Mouse (Mus musculus): ENCODE data around the gene Clip1. TPM values are rescaled to one million over a fixed set of nuclear protein-coding genes. Genes with fewer than 3 reads are reported as not detected.

The Clip1 gene
- polyA plus RNA-seq, 1 experiment, result 96.1 TPM

- H3K36me3 ChIP-seq (ENCODE audit: control insufficient read depth, insufficient read depth, low read length), result peaks cover 2% of the 10 kb centered on the region
- no peaks in the 10 kb centered on the region for H3K27me3 ChIP-seq (ENCODE audit: control insufficient read depth, insufficient read depth, low read length)
- H3K27ac ChIP-seq (ENCODE audit: control insufficient read depth, insufficient read depth, low read depth, low read length), result no peak overlapping the region
- H3K4me3 ChIP-seq (ENCODE audit: control insufficient read depth, low read depth, low read length), result no peak overlapping the region
- no peaks in the 10 kb centered on the region for H3K4me1 ChIP-seq (ENCODE audit: control insufficient read depth, insufficient read depth, low read length)
- no peak for TF ChIP-seq CTCF (IDR thresholded peaks at IDR 0.05; ENCODE audit: control insufficient read depth, insufficient read depth, insufficient replicate concordance, low read depth, low read length)
- TF ChIP-seq POLR2A (IDR thresholded peaks at IDR 0.05; ENCODE audit: control insufficient read depth, low read depth, low read length), result no peak
These were observed 24.2 kb upstream of the Clip1 start for GRCm38 (mm10) chr5:123708598-123708997.

- no peak overlapping the region for H3K27ac ChIP-seq (ENCODE audit: control insufficient read depth, insufficient read depth, low read depth, low read length)
- peaks cover 2% of the 10 kb centered on the region; the same call in 1 of the 2 replicates for H3K36me3 ChIP-seq (ENCODE audit: control insufficient read depth, insufficient read depth, low read length)
- H3K27me3 ChIP-seq (ENCODE audit: control insufficient read depth, insufficient read depth, low read length), result no peaks in the 10 kb centered on the region
- H3K4me1 ChIP-seq (ENCODE audit: control insufficient read depth, insufficient read depth, low read length), result peaks cover 3% of the 10 kb centered on the region; the same call in 1 of the 2 replicates
- TF ChIP-seq CTCF (IDR thresholded peaks at IDR 0.05; ENCODE audit: control insufficient read depth, insufficient read depth, insufficient replicate concordance, low read depth, low read length) (no peak), POLR2A (IDR thresholded peaks at IDR 0.05; ENCODE audit: control insufficient read depth, low read depth, low read length) (no peak)
- H3K4me3 ChIP-seq (ENCODE audit: control insufficient read depth, low read depth, low read length), result no peak overlapping the region
These were observed 16.2 kb upstream of the Clip1 start for GRCm38 (mm10) chr5:123700625-123701024.

- TF ChIP-seq CTCF (IDR thresholded peaks at IDR 0.05; ENCODE audit: control insufficient read depth, insufficient read depth, insufficient replicate concordance, low read depth, low read length) (peak; percentile 28; the same call in 1 of the 2 replicates), POLR2A (IDR thresholded peaks at IDR 0.05; ENCODE audit: control insufficient read depth, low read depth, low read length) (no peak)
- H3K4me1 ChIP-seq (ENCODE audit: control insufficient read depth, insufficient read depth, low read length), result peaks cover 3% of the 10 kb centered on the region; the same call in 1 of the 2 replicates
- no peaks in the 10 kb centered on the region for H3K27me3 ChIP-seq (ENCODE audit: control insufficient read depth, insufficient read depth, low read length)
- H3K4me3 ChIP-seq (ENCODE audit: control insufficient read depth, low read depth, low read length), result no peak overlapping the region
- peaks cover 2% of the 10 kb centered on the region; the same call in 1 of the 2 replicates for H3K36me3 ChIP-seq (ENCODE audit: control insufficient read depth, insufficient read depth, low read length)
- H3K27ac ChIP-seq (ENCODE audit: control insufficient read depth, insufficient read depth, low read depth, low read length), result no peak overlapping the region
These were observed 14.8 kb upstream of the Clip1 start for GRCm38 (mm10) chr5:123699198-123699597.

- H3K4me3 ChIP-seq (ENCODE audit: control insufficient read depth, low read depth, low read length), result no peak overlapping the region
- H3K27ac ChIP-seq (ENCODE audit: control insufficient read depth, insufficient read depth, low read depth, low read length), result no peak overlapping the region
- no peak for TF ChIP-seq CTCF (IDR thresholded peaks at IDR 0.05; ENCODE audit: control insufficient read depth, insufficient read depth, insufficient replicate concordance, low read depth, low read length)
- TF ChIP-seq POLR2A (IDR thresholded peaks at IDR 0.05; ENCODE audit: control insufficient read depth, low read depth, low read length), result no peak
- H3K27me3 ChIP-seq (ENCODE audit: control insufficient read depth, insufficient read depth, low read length), result no peaks in the 10 kb centered on the region
- H3K4me1 ChIP-seq (ENCODE audit: control insufficient read depth, insufficient read depth, low read length), result peaks cover 3% of the 10 kb centered on the region; the same call in 1 of the 2 replicates
- H3K36me3 ChIP-seq (ENCODE audit: control insufficient read depth, insufficient read depth, low read length), result no peaks in the 10 kb centered on the region
These were observed 12.5 kb upstream of the Clip1 start for GRCm38 (mm10) chr5:123696961-123697360.

GRCm38 (mm10) chr5:123696244-123696643 lies 11.8 kb upstream of the Clip1 start:
- TF ChIP-seq CTCF (IDR thresholded peaks at IDR 0.05; ENCODE audit: control insufficient read depth, insufficient read depth, insufficient replicate concordance, low read depth, low read length) (no peak), POLR2A (IDR thresholded peaks at IDR 0.05; ENCODE audit: control insufficient read depth, low read depth, low read length) (no peak)
- peaks cover 3% of the 10 kb centered on the region; the same call in 1 of the 2 replicates for H3K4me1 ChIP-seq (ENCODE audit: control insufficient read depth, insufficient read depth, low read length)
- no peaks in the 10 kb centered on the region for H3K36me3 ChIP-seq (ENCODE audit: control insufficient read depth, insufficient read depth, low read length)
- no peak overlapping the region for H3K27ac ChIP-seq (ENCODE audit: control insufficient read depth, insufficient read depth, low read depth, low read length)
- H3K27me3 ChIP-seq (ENCODE audit: control insufficient read depth, insufficient read depth, low read length), result no peaks in the 10 kb centered on the region
- H3K4me3 ChIP-seq (ENCODE audit: control insufficient read depth, low read depth, low read length), result no peak overlapping the region

- no peak for TF ChIP-seq POLR2A (IDR thresholded peaks at IDR 0.05; ENCODE audit: control insufficient read depth, low read depth, low read length)
- no peak for TF ChIP-seq CTCF (IDR thresholded peaks at IDR 0.05; ENCODE audit: control insufficient read depth, insufficient read depth, insufficient replicate concordance, low read depth, low read length)
- no peaks in the 10 kb centered on the region for H3K27me3 ChIP-seq (ENCODE audit: control insufficient read depth, insufficient read depth, low read length)
These were observed 10.1 kb upstream of the Clip1 start for GRCm38 (mm10) chr5:123694468-123694867.

GRCm38 (mm10) chr5:123683377-123684220 lies 819 bp downstream of the Clip1 start:
- no peaks in the 10 kb centered on the region for H3K27me3 ChIP-seq (ENCODE audit: control insufficient read depth, insufficient read depth, low read length)
- peak overlapping the region; percentile 95 for H3K4me3 ChIP-seq (ENCODE audit: control insufficient read depth, low read depth, low read length)
- TF ChIP-seq POLR2A (IDR thresholded peaks at IDR 0.05; ENCODE audit: control insufficient read depth, low read depth, low read length) (no peak), CTCF (IDR thresholded peaks at IDR 0.05; ENCODE audit: control insufficient read depth, insufficient read depth, insufficient replicate concordance, low read depth, low read length) (no peak)
- H3K27ac ChIP-seq (ENCODE audit: control insufficient read depth, insufficient read depth, low read depth, low read length), result peak overlapping the region; percentile 81
- no peaks in the 10 kb centered on the region for H3K36me3 ChIP-seq (ENCODE audit: control insufficient read depth, insufficient read depth, low read length)
- H3K4me1 ChIP-seq (ENCODE audit: control insufficient read depth, insufficient read depth, low read length), result peaks cover 8% of the 10 kb centered on the region

More at GRCm38 (mm10) chr5:123694468-123694867, 10.1 kb upstream of the Clip1 start:
- H3K27ac ChIP-seq (ENCODE audit: control insufficient read depth, insufficient read depth, low read depth, low read length), result no peak overlapping the region
- H3K36me3 ChIP-seq (ENCODE audit: control insufficient read depth, insufficient read depth, low read length), result no peaks in the 10 kb centered on the region
- no peaks in the 10 kb centered on the region for H3K4me1 ChIP-seq (ENCODE audit: control insufficient read depth, insufficient read depth, low read length)
- no peak overlapping the region for H3K4me3 ChIP-seq (ENCODE audit: control insufficient read depth, low read depth, low read length)
